Mouse (Mus musculus): ENCODE data around the gene Atp5f1.

DNA sequence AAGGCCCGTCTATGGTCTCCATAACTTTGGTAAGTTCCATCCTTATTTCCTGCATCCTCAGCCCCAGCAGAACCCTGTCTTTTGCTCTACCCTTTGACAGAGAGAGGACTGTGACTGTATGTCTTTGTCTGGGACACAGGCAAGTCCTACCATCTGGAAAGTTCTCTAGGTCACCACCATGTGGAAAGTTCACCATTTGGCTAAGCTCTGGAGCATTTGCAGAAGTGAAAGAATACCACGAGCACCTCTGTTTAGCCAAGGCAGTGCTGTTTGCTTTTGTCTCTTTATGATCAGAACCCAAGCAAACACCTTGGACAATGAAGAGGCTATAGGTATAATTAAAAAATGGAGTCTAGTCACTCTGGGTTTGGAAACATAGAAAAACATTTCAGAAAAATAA is 37.9 kb downstream of the Atp5f1 start:
- TF ChIP-seq CTCF (IDR thresholded peaks at IDR 0.05; ENCODE audit: borderline replicate concordance, extremely low read depth, insufficient read depth, insufficient read length) (no peak), POLR2A (IDR thresholded peaks at IDR 0.05; ENCODE audit: borderline replicate concordance, extremely low read depth, insufficient read depth, insufficient read length, poor library complexity, severe bottlenecking) (no peak)
